Mouse (Mus musculus): ENCODE results near the gene Ccdc186.

The Ccdc186 gene

GRCm38 (mm10) chr19:56821798-56822447 lies at the start of gene Ccdc186:
Gene Ccdc186, minus strand, starts transcription at chr19:56822190.
- CTCF ChIA-PET, result no interaction called here

GRCm38 (mm10) chr19:56867701-56868100 lies 45.7 kb upstream of the Ccdc186 start:
- CTCF ChIA-PET, result no interaction called here

GRCm38 (mm10) chr19:56856455-56856854 lies 34.5 kb upstream of the Ccdc186 start:
- CTCF ChIA-PET, result no interaction called here

GRCm38 (mm10) chr19:56852590-56852989 lies 30.6 kb upstream of the Ccdc186 start:
- CTCF ChIA-PET, result no interaction called here

- CTCF ChIA-PET, result no interaction called here
These were observed 21.0 kb upstream of the Ccdc186 start for GRCm38 (mm10) chr19:56842974-56843373.

GRCm38 (mm10) chr19:56838942-56839706 lies 17.1 kb upstream of the Ccdc186 start:
- CTCF ChIA-PET, result interaction anchor here (0.6 kb wide), 1 partner anchor 606 kb away, joined by 4 read pairs; no protein-coding TSS in a partner anchor

GRCm38 (mm10) chr19:56835340-56835739 lies 13.3 kb upstream of the Ccdc186 start:
- CTCF ChIA-PET, result no interaction called here

GRCm38 (mm10) chr19:56830163-56830562 lies 8.2 kb upstream of the Ccdc186 start:
- CTCF ChIA-PET, result interaction anchor here (0.7 kb wide), 2 partner anchors 63 to 483 kb away, joined by 3 to 5 read pairs; no protein-coding TSS in a partner anchor

- CTCF ChIA-PET, result interaction anchor here (0.7 kb wide), 2 partner anchors 63 to 482 kb away, joined by 3 to 5 read pairs; no protein-coding TSS in a partner anchor
These were observed 7.3 kb upstream of the Ccdc186 start for GRCm38 (mm10) chr19:56829267-56829666.

GRCm38 (mm10) chr19:56828305-56828704 lies 6.3 kb upstream of the Ccdc186 start:
- CTCF ChIA-PET, result no interaction called here

GRCm38 (mm10) chr19:56826047-56826631 lies 4.1 kb upstream of the Ccdc186 start, which contains the start of gene Tdrd1:
Gene Tdrd1, plus strand, starts transcription at chr19:56826209.
- CTCF ChIA-PET, result no interaction called here

GRCm38 (mm10) chr19:56822448-56822836 lies 452 bp upstream of the Ccdc186 start:
- CTCF ChIA-PET, result no interaction called here

- CTCF ChIA-PET, result no interaction called here
These were observed 771 bp downstream of the Ccdc186 start for GRCm38 (mm10) chr19:56821040-56821797.

- CTCF ChIA-PET, result no interaction called here
These were observed 4.0 kb downstream of the Ccdc186 start for GRCm38 (mm10) chr19:56817851-56818526.

GRCm38 (mm10) chr19:56813360-56813759 lies 8.6 kb downstream of the Ccdc186 start:
- CTCF ChIA-PET, result interaction anchor here (0.6 kb wide), 1 partner anchor 991 kb away, joined by 3 read pairs; no protein-coding TSS in a partner anchor

GRCm38 (mm10) chr19:56811590-56811989 lies 10.4 kb downstream of the Ccdc186 start:
- CTCF ChIA-PET, result no interaction called here

- CTCF ChIA-PET, result interaction anchor here (0.7 kb wide), 1 partner anchor 402 kb away, joined by 8 read pairs; no protein-coding TSS in a partner anchor
These were observed 11.3 kb downstream of the Ccdc186 start for GRCm38 (mm10) chr19:56810641-56811146.

- CTCF ChIA-PET, result interaction anchor here (0.7 kb wide), 2 partner anchors 372 to 1033 kb away, joined by 4 read pairs; no protein-coding TSS in a partner anchor
These were observed 13.2 kb downstream of the Ccdc186 start for GRCm38 (mm10) chr19:56808771-56809170.

- CTCF ChIA-PET, result no interaction called here
These were observed 14.9 kb downstream of the Ccdc186 start for GRCm38 (mm10) chr19:56807122-56807521.

- CTCF ChIA-PET, result no interaction called here
These were observed 16.6 kb downstream of the Ccdc186 start for GRCm38 (mm10) chr19:56805366-56805765.

- CTCF ChIA-PET, result no interaction called here
These were observed 19.6 kb downstream of the Ccdc186 start for GRCm38 (mm10) chr19:56802352-56802746.

All from spleen, embryonic (tissue).